Mouse (Mus musculus) thymus, adult 2 months (tissue): ENCODE data around the gene Dnah3.

Experiments
- CTCF ChIP-seq: fragments of 200-500 bp; IDR thresholded peaks from 2 replicates; pipeline ENCODE4 v1.5.1; 2012; ENCODE audit warnings: mild to moderate bottlenecking, control low read depth, low read length, moderate library complexity, borderline replicate concordance; ENCODE audit not compliant: control insufficient read depth, poor library complexity, insufficient read depth; ENCODE audit errors: extremely low read depth
- POLR2A ChIP-seq: fragments of 200-500 bp; IDR thresholded peaks from 2 replicates; pipeline ENCODE4 v1.6.1; 2012; ENCODE audit warnings: mild to moderate bottlenecking, low read length, control low read depth, moderate library complexity; ENCODE audit not compliant: control insufficient read depth, poor library complexity, insufficient read depth; ENCODE audit errors: extremely low read depth

- TF ChIP-seq CTCF (no peak), POLR2A (no peak)
Observed at GRCm38 (mm10) chr7:120104975-120105374, 9.9 kb upstream of the Dnah3 start.
